Mouse (Mus musculus): ENCODE measurements around the gene Phf13.
A peak's percentile ranks its signal among the peaks of the same experiment; 100 is the strongest.

Phf13 gene

DNA sequence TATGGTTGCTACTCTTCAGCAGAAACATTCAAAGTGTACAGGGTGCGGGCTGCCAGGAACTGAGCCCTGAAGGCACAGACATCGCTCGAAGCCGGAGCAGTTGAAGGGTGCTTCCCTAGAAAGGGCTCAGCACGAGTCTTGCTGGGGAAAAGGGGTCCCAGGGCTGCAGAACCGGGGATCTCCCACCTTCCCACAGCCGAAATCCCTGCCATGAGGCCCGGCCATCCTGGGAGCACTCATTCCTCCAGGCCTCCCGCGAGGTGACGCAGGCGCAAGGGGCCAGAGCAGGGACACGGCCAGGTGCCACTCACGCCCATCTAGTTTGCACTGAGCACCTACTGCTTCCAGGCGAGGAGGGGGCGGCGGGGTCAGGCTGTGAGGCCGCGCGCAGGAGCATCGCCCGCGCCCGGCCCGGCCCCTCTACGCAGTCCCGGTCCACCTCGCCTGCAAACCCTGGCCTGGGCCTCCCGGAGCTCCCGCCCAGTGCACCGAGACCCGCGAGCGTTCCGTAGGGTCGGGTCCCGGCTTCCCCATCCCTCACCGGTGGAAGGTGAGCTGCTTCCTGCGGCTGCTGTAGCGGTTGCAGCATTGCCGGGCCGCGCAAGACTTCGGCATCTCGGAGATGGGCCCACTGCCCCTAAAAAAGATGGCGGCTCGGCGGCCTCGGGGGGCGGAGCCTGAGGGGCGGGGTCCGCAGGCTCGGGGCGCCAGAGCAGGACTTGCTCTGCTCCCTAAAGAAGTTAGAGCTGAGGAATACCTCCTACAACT lies 7.5 kb downstream of the Phf13 start, which contains the start of gene Thap3:
Gene Thap3, minus strand, starts transcription at position 656 of the 768 bp plus-strand sequence.
- peak; percentile 90 for DNase-seq

DNA sequence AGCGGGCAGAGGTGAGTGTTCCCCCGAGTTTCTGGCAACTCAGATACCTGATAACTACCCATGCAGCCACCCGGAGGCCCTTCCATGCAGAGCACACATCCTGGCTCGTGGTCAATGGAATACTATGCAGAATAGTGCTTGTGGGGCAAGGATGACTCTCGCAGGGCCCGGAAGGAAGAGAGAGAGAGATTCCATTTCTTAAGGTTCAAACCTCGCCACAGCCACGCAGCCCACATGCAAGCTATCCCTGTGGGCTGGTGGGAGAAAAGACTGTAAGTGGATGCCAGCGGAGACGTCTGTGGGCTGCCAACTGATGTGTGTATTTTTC lies 8.1 kb downstream of the Phf13 start:
- DNase-seq, result no peak

DNA sequence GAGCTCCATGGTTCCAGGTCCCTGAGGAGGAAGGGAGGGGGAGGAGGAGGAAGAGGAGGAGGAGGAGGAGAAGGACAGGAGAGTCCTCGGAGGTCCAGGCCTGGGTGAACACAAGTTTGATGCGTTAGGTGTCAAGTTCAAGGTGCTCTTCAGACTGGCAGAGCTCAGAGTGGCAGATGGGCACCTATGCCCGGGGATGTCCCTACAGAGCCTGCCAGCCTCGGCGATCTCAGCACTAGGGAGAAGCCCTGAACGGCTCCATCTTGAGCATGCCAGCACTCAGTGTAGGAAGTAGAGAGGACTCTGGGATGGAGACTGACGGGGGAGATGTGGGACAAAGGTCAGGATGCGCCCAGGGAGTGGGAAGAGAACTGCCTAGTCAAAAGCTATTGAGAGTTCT lies 9.4 kb downstream of the Phf13 start:
- no peak for DNase-seq

DNA sequence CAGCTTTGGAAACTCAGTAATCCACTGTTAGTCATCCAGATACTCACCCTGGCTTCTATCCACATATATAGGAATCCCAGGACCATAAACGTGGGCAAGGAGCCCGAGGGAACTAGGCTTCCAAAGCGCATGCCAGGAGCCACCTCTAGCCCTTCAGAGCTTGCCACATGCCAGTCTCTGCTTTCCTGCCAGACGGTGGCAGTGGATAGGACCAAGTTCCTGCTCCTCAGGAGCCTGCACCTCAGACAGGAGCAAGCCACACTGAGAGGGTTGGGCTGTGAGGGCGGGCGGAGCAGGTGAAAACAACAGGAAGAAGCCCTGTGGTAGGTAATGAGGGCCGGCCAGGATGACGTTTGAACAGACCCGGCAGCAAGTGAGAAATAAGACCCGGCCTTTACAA lies 10.2 kb downstream of the Phf13 start:
- peak; percentile 43 for DNase-seq

DNA sequence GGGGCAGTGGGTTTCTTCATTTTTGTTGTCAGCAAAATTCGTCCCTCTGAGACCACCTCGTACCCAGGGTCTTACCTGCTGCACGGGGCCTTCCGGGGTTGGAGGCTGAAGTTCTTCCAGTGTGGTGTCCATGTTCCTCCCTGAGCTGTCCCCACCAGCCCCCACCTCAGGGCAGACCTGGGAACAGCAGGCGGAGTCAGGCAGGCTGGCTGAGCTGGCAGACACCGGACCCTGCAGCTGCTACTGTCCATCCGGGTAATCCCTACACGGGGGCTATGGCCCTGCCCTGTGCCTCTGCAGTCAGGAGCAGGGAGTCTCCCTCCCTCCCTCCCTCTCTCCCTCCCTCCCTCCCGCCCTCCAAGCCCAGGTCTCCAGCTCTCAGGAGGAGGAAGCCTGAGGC lies 12.5 kb downstream of the Phf13 start:
- DNase-seq, result no peak

DNA sequence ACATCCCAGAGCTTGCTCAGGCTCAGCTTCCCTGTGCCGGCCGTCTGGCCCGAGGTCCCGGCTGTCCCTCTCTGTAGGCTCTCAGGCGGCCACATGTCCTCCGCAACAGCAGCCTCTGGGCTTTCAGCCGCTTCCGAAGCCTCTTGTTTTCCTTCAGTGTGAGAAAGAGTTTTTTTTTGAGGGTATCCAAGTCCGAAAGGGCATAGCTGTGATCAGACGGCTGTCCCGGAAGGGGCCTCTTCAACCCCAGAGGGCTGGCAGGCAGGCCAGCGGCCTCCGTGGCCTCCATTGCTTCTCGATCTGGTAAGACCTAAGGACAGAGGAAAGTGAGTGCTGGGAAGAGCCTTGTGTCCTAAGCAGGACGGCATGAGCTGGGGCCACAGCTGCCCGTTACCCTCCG lies 13.0 kb downstream of the Phf13 start:
- DNase-seq, result no peak

DNA sequence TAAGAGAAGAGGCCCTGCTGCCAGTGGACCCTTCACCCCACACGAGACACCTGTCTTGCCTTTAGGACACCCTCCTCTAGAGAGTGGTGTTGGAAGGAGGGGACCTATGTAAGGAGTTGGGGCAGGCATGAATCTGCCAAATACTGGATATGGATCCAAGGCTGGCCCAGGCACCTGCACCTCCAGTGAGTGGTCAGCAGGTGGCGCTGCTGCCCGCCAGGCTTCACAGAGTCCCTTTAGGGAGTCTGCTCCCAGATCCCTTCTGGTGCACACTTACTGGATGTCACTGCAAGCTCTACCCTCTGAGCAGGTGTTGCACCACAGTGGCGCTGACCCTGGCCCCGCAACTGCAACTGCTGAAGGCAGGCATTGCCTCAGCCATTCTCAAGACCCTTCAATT lies 14.7 kb downstream of the Phf13 start:
- DNase-seq, result peak; percentile 87

DNA sequence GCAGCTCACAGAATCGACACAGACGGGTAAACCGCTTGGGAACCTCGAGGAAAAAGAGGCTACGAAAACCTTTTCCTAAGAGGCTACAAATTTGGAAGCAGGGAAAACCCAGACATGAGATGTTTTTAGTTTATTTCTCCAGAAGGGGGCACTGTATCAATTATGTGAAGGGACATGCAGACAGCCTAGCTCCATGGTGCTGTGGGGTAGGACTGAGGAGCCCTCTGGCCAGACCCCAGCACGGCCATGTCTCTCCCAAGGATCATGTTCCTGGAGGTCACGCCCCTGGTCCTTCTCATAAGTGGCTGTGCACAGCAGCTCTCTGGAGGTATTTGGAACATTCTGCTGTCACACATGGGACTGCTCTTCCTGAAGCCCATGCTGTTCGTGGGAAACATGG lies 15.4 kb downstream of the Phf13 start:
- no peak for DNase-seq

DNA sequence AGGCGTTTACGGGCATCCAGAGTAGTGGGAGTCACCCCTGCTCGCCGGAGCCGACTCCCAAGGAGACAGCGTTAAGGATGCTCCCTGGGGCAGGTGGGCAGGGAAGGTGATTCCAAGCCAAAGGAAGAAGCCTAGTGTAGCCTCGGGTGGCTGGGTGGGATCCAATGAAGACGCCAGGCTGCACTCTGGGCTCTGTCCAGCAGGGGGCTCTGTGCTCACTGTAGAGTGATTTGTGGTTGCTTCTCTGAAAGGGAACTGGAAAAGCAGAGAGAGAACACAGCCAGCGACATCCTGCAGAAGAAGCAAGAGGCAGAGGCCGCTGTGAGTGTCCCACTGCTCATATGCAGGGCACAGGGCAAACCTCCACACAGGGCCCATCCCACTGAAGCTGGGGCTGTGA lies 18.3 kb downstream of the Phf13 start:
- DNase-seq, result peak; percentile 85

DNA sequence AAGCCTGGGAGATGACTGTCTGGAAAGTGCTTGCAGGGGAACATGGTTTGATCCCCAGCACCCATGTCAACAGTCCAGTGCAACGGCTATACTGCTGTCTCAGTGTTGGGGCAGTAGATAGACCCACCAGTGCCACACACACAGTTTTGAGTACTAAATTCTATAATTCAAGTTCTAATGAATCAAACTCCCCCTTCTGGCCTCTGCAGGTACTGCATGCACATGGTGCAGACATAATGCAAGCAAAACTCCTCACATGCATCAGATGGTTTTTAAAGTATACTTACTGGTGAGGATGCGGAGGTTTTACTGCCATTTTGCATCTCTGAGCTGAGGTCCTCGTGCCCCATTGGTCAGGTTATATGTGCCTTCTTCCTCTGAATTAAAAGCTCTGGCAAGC lies 20.6 kb downstream of the Phf13 start:
- DNase-seq, result no peak

DNA sequence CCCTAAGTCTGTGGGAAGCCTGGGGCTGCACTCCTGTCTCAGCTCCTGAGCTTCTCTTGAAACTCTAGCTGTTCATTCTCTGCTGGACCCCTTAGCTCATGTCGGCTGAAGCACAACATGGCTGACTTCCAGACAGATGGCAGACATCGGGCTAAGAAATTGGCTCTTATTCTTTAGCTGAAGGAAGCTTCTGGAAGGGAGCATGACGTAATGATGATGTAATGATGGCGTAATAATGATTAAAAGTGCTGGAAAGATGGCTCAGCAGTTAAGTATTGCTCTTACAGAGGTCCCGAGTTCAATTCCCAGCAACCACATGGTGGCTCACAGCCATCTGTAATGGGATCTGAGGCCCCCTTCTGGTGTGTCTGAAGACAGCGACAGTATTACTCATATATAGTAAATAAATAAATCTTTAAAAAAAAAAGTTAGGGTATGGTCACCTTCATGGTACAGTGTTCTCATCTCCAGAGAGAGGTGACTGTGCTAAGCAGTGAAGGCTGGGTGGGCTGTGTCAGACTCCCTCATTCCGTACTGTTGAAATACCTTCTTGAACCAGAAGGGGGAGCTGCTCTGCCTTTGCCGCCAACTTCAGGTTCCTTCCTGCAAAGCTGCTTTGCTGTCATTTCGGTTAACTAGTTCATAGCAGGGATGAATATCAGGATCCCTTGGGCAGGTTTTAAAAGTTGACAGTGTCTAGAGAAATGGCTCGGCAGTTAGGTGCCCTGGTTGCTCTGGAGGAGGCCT lies 23.7 kb downstream of the Phf13 start:
- DNase-seq, result peak; percentile 32

DNA sequence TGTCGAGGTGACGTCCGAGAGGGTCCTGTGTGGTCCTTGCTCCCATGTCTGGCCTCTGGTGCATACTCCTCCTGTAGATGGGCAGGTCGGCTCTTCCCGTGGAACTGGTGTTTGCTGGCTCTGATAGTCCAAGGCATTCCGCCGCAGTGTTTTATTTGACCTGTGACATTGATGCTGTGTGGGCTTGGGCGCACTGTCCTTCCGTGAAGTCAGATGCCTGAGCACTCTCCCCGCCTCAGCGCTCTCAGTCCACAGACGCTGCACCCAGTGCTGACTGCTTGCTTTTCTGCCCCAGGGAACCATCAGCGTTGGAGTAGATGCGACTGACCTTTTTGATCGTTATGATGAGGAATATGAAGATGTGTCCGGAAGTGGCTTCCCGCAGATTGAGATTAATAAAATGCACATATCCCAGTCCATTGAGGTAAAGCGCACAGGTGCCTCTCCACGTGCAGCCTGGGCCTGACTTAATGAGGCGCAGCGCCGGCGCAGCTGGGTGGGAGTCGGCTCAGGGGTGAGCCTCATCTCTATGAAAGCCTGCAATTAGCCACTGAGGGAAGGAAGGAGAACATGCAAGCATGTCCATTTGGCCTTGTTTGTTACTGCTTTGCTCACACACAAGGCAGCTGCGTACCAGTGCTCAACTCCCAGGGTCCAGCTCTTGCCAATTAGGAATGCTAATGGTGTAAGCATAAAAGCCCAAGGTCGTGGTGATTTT lies 27.7 kb downstream of the Phf13 start:
- no peak for DNase-seq

DNA sequence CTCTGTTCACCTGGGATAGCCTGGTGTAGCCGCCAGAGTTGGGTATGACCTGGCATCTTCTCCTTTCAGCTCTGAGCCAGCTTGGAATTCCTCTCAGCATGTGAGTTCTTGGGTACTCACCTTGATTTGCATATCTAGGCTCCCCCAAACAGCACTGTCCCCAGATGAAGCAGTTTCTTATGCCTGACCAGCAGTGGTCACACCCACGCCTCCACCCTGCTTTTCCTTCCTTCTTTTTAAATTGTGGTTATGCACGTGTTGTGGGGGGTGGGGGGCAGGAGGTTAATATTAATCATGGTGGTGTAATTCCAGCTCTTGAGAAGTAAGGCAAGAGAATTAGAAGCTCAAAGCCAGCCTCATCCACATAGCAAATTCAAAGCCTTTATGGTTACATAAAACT lies 33.2 kb downstream of the Phf13 start:
- no peak for DNase-seq

DNA sequence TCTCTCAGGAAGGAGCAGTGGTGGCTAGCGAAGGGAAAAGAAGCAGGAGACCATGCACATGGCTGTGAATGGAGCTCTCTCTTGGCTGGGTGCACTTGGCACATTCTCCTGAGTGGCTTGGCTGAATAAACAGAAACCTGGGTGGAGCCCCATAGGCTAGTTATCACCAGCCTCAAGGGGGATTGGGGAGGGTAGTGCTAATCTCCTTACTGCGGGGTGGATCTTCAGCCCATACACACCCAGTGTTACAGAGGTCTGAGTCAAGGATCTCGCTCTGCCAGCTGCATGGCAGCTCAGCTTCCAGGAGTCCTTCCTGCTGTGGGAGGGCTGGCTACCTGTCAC lies 35.6 kb downstream of the Phf13 start:
- no peak for DNase-seq

DNA sequence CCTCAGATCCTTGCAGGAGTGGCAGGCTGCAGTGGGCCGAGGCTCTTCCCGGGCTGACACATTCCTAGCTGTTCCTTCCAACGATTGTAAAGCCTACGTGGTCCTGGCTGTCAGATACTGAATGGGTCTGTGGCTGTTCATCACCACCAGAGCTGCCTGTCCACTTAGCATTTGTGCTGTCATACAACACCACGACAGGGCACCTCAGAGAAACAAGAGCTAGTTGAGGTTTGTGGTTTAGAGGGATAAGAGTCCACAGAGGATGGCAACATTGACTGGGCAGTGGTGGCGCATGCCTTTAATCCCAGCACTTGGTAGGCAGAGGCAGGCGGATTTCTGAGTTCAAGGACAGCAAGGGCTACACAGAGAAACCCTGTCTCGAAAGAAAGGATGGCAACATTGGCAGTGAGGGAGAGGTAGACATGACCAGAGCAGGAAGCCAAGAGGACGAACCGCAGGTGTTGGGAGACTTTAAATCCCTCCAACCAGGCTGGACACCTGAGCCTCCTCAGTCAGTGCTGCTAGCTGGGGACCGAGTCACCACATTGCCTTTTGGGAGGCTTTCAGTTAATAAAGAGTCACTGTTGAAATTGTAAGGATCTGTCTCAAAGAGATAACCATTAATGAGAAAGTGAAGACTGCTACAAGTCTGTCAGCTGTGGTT lies 36.1 kb downstream of the Phf13 start:
- no peak for DNase-seq

DNA sequence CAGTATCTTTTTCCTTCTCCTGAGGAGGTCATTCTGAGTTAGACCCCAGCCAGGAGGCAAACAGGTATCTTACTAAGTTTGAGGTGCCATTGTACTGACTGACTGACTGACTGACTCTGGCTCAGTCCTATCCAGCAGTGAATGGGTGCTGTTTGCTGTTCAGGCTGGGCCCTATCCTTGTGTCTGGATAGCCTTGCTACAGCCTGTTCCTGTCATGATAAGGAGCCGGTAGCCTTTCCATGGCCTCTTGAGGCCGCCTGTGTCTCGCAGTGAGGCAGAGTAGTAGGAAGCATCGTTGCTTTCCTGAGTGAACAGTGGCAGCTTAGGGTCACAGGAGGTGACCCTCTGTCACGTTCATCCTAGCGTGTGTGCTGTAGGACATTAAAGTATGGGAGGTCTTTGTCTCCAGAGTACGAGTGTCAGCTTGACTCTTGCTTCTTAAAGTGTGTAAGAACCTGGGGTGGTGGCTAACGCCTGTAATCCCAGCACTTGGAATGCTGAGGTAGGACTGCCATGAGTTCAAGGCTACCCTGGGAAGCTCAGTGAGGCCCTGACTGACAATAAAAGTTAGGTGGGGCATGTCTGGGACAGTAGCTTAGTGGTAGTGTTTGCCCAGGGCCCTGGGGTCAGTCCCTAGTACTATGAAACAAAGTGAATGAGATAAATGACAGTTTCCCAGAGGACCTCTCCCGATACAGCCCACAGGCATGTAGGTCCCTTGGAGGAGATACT lies 38.3 kb downstream of the Phf13 start:
- DNase-seq, result no peak

DNA sequence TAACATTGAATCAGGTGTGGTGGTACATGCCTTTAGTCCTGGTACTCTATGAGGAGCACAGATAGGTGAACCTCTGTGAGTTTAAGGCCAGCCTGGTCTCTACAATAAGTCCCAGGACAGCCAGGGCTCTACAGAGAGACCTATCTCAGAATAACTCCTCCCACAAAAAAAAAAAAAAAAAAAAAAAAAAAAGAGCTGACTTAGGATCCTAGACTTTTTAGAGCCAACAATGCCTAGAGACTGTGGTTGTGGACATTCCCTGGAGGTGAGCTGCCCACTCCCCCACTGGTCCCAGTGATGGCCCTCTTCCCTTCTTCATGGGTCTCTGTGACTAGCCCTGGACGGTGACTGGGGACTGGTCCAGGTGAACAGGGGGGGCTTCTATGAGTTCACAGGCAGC lies 40.3 kb downstream of the Phf13 start:
- no peak for DNase-seq

DNA sequence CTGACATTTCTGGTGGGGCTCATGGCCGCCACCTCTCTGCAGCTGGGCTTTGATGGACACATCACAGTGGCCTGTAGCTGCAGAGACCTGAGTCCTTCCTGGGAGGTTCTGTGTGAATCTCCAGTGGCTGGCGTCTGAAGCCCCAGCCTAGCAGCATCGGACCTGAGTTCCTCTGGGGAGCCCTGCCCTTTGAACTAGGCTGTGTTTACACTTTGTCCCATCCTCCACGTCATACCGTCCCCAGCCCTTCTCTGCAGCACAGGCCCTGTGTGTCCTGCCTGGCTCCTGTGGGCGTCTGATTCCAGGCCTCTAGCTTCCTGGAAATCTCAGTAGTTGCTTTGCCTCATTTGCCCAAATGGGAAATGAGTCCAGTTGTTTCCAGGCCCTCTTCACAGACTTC lies 42.8 kb downstream of the Phf13 start:
- no peak for DNase-seq

DNA sequence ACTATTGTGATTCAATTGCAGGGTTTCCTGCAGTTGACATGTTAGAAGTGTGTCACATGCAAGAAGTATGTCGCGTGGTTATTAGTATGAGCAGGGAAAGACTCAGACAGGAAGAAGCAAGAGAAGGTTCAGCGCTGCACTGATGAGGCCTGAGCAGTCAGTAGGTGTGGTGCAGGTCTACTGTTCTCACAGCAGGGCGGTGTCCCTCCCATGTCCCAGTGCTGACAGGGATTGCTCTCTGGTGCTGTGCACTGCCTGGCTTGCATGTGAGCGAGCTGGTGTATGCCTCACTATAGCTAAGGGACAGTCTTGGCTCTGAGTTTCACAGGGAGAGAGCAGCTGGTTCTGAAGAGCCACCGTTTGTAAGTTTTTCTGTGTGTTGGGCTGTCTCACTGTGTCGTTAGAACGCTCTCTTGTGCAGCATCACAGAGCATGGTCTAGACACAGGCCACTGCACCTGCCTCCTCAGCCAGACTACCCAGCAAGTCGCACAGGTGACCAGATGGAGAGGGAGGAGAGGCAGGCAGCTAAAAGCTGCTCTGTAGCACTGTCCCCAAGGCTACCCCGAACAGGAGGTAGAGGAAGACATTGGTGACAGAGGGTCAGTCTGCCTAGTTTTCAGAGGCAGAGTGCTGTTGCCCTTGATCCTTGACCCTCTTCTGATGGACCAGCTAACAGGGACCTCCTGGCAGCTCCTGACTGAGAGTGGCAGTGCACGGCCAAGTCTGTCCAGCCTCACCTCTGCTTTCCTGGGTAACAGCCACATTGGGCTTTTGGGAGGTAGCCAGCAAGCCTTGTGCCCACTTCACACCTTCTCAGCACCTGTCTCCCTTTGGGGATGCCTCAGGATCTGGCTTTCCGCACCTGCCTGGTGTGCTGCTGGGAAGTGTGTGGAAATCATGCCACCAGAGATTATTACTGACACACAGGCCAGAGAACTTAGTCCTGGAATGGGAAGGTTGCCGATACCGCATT lies 47.3 kb downstream of the Phf13 start:
- no peak for DNase-seq

DNA sequence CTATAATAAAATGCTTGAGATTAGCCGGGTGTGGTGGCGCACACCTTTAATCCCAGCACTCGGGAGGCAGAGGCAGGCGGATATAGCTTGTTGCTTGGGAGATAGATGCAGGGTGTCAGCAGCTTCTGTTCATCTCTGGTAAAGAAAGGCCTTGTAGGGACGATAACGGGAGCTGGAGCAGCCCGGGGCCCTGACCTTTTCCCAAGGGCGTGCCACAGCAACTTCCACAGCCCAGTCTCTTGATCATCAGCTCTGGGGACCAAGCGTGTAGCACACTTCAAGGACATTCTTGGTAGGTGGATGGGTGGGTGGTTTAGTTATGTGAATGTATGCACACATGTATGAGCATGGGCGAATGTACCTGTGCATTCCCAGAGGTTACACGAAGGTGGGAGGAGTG lies 49.8 kb downstream of the Phf13 start:
- no peak for DNase-seq

Data from kidney, postnatal 14 days (tissue).